Mouse (Mus musculus): ENCODE results near the gene Lsm3. TPM values are rescaled to one million over a fixed set of nuclear protein-coding genes. Genes with fewer than 3 reads are reported as not detected.
A peak's percentile ranks its signal among the peaks of the same experiment; 100 is the strongest.

Lsm3 gene
- polyA plus RNA-seq, 1 experiment from 2014 or later: 280 TPM

GRCm38 (mm10) chr6:91486736-91487453 lies 28.8 kb upstream of the Lsm3 start:
- Histone ChIP-seq H3K4me2 (no peak overlapping the region), H3K4me3 (replicated peaks) (no peak overlapping the region), H3K9ac (no peak overlapping the region), H3K36me3 (peaks cover 98% of the 10 kb centered on the region), H3K27me3 (no peaks in the 10 kb centered on the region), H3K27ac (no peak overlapping the region), H3K9me3 (replicated peaks) (no peaks in the 10 kb centered on the region), H3K4me1 (0 out of 2 replicates have a peak, but pooled peaks cover 3% of the 10 kb centered on the region)
- ATAC-seq (replicated peaks; ENCODE audit: low FRiP score): no peak
- 89% methylated on average over 15 of the region's 15 CpGs for WGBS

GRCm38 (mm10) chr6:91488496-91489212 lies 27.1 kb upstream of the Lsm3 start:
- Histone ChIP-seq H3K27ac (no peak overlapping the region), H3K4me2 (no peak overlapping the region), H3K36me3 (peaks cover 96% of the 10 kb centered on the region), H3K27me3 (no peaks in the 10 kb centered on the region), H3K4me3 (replicated peaks) (no peak overlapping the region), H3K9ac (no peak overlapping the region), H3K9me3 (replicated peaks) (no peaks in the 10 kb centered on the region), H3K4me1 (0 out of 2 replicates have a peak, but pooled peaks cover 3% of the 10 kb centered on the region)
- no peak for ATAC-seq (replicated peaks; ENCODE audit: low FRiP score)
- 81% methylated on average over 9 of the region's 9 CpGs for WGBS

GRCm38 (mm10) chr6:91489872-91490271 lies 25.9 kb upstream of the Lsm3 start:
- Histone ChIP-seq H3K36me3 (peaks cover 91% of the 10 kb centered on the region), H3K4me3 (replicated peaks) (no peak overlapping the region)

GRCm38 (mm10) chr6:91491004-91491403 lies 24.7 kb upstream of the Lsm3 start:
- ATAC-seq (replicated peaks; ENCODE audit: low FRiP score): no peak
- WGBS: 67% methylated on average over 6 of the region's 6 CpGs
- H3K4me1 ChIP-seq: 0 out of 2 replicates have a peak, but pooled peaks cover 3% of the 10 kb centered on the region
- no peak overlapping the region for H3K27ac ChIP-seq
- no peak overlapping the region for H3K4me2 ChIP-seq
- no peak overlapping the region for H3K4me3 ChIP-seq (replicated peaks)
- no peak overlapping the region for H3K9ac ChIP-seq
- no peaks in the 10 kb centered on the region for H3K9me3 ChIP-seq (replicated peaks)
- peaks cover 91% of the 10 kb centered on the region for H3K36me3 ChIP-seq
- no peaks in the 10 kb centered on the region for H3K27me3 ChIP-seq

More at GRCm38 (mm10) chr6:91489872-91490271, 25.9 kb upstream of the Lsm3 start:
- Histone ChIP-seq H3K9me3 (replicated peaks) (no peaks in the 10 kb centered on the region), H3K27ac (0 out of 2 replicates have a peak overlapping the region, but pooled peaks have one; percentile 10), H3K27me3 (no peaks in the 10 kb centered on the region), H3K4me2 (no peak overlapping the region), H3K9ac (no peak overlapping the region), H3K4me1 (0 out of 2 replicates have a peak, but pooled peaks cover 3% of the 10 kb centered on the region)
- 86% methylated on average over 10 of the region's 10 CpGs for WGBS
- no peak for ATAC-seq (replicated peaks; ENCODE audit: low FRiP score)

- Histone ChIP-seq H3K36me3 (peaks cover 91% of the 10 kb centered on the region), H3K4me3 (replicated peaks) (no peak overlapping the region), H3K27me3 (no peaks in the 10 kb centered on the region), H3K9ac (no peak overlapping the region), H3K9me3 (replicated peaks) (no peaks in the 10 kb centered on the region), H3K27ac (no peak overlapping the region), H3K4me2 (no peak overlapping the region), H3K4me1 (0 out of 2 replicates have a peak, but pooled peaks cover 3% of the 10 kb centered on the region)
- no peak for ATAC-seq (replicated peaks; ENCODE audit: low FRiP score)
- WGBS: 85% methylated on average over 10 of the region's 10 CpGs
Measured at GRCm38 (mm10) chr6:91493053-91493452, 22.7 kb upstream of the Lsm3 start.

- H3K4me2 ChIP-seq: no peak overlapping the region
- no peaks in the 10 kb centered on the region for H3K4me1 ChIP-seq
- no peak overlapping the region for H3K9ac ChIP-seq
- H3K36me3 ChIP-seq: peaks cover 92% of the 10 kb centered on the region
- 87% methylated on average over 8 of the region's 8 CpGs for WGBS
- H3K4me3 ChIP-seq (replicated peaks): no peak overlapping the region
- H3K27me3 ChIP-seq: no peaks in the 10 kb centered on the region
- no peak for ATAC-seq (replicated peaks; ENCODE audit: low FRiP score)
- no peak overlapping the region for H3K27ac ChIP-seq
- no peaks in the 10 kb centered on the region for H3K9me3 ChIP-seq (replicated peaks)
Measured at GRCm38 (mm10) chr6:91494526-91494925, 21.2 kb upstream of the Lsm3 start.

- no peak for ATAC-seq (replicated peaks; ENCODE audit: low FRiP score)
- H3K4me2 ChIP-seq: no peak overlapping the region
- H3K27ac ChIP-seq: no peak overlapping the region
- 86% methylated on average over 1 of the region's 1 CpGs for WGBS
- H3K27me3 ChIP-seq: no peaks in the 10 kb centered on the region
- H3K9ac ChIP-seq: no peak overlapping the region
- peaks cover 100% of the 10 kb centered on the region for H3K36me3 ChIP-seq
- H3K9me3 ChIP-seq (replicated peaks): no peaks in the 10 kb centered on the region
- no peaks in the 10 kb centered on the region for H3K4me1 ChIP-seq
- H3K4me3 ChIP-seq (replicated peaks): no peak overlapping the region
Measured at GRCm38 (mm10) chr6:91503302-91503701, 12.4 kb upstream of the Lsm3 start.

- Histone ChIP-seq H3K4me3 (replicated peaks) (no peak overlapping the region), H3K4me2 (no peak overlapping the region), H3K9me3 (replicated peaks) (no peaks in the 10 kb centered on the region), H3K27me3 (no peaks in the 10 kb centered on the region), H3K9ac (no peak overlapping the region), H3K4me1 (peaks cover 4% of the 10 kb centered on the region; the same call in 1 of the 2 replicates), H3K27ac (no peak overlapping the region), H3K36me3 (peaks cover 99% of the 10 kb centered on the region)
- no peak for ATAC-seq (replicated peaks; ENCODE audit: low FRiP score)
- WGBS: 85% methylated on average over 5 of the region's 5 CpGs
Measured at GRCm38 (mm10) chr6:91506036-91506435, 9.7 kb upstream of the Lsm3 start.

- 90% methylated on average over 3 of the region's 3 CpGs for WGBS
- peaks cover 81% of the 10 kb centered on the region for H3K36me3 ChIP-seq
- no peak overlapping the region for H3K4me2 ChIP-seq
- H3K9me3 ChIP-seq (replicated peaks): no peaks in the 10 kb centered on the region
- H3K4me3 ChIP-seq (replicated peaks): no peak overlapping the region
- no peak overlapping the region for H3K27ac ChIP-seq
- H3K9ac ChIP-seq: no peak overlapping the region
- no peak for ATAC-seq (replicated peaks; ENCODE audit: low FRiP score)
- no peaks in the 10 kb centered on the region for H3K27me3 ChIP-seq
- peaks cover 4% of the 10 kb centered on the region; the same call in 1 of the 2 replicates for H3K4me1 ChIP-seq
Measured at GRCm38 (mm10) chr6:91508041-91508440, 7.7 kb upstream of the Lsm3 start.

- Histone ChIP-seq H3K27ac (no peak overlapping the region), H3K27me3 (no peaks in the 10 kb centered on the region), H3K9me3 (replicated peaks) (no peaks in the 10 kb centered on the region), H3K4me3 (replicated peaks) (no peak overlapping the region), H3K4me2 (no peak overlapping the region), H3K36me3 (peaks cover 68% of the 10 kb centered on the region), H3K9ac (no peak overlapping the region), H3K4me1 (peaks cover 10% of the 10 kb centered on the region)
- 45% methylated on average over 7 of the region's 7 CpGs for WGBS
- no peak for ATAC-seq (replicated peaks; ENCODE audit: low FRiP score)
Measured at GRCm38 (mm10) chr6:91509326-91509725, 6.4 kb upstream of the Lsm3 start.

- no peak overlapping the region for H3K4me3 ChIP-seq (replicated peaks)
- H3K4me2 ChIP-seq: no peak overlapping the region
- peaks cover 59% of the 10 kb centered on the region for H3K36me3 ChIP-seq
- H3K27ac ChIP-seq: no peak overlapping the region
- H3K27me3 ChIP-seq: no peaks in the 10 kb centered on the region
- H3K9me3 ChIP-seq (replicated peaks): no peaks in the 10 kb centered on the region
- peaks cover 19% of the 10 kb centered on the region for H3K4me1 ChIP-seq
- H3K9ac ChIP-seq: no peak overlapping the region
- no peak for ATAC-seq (replicated peaks; ENCODE audit: low FRiP score)
- 74% methylated on average over 10 of the region's 10 CpGs for WGBS
Measured at GRCm38 (mm10) chr6:91510211-91510610, 5.5 kb upstream of the Lsm3 start.

GRCm38 (mm10) chr6:91514135-91514534 lies 1.6 kb upstream of the Lsm3 start:
- Histone ChIP-seq H3K4me3 (replicated peaks) (peak overlapping the region; percentile 63), H3K27me3 (no peaks in the 10 kb centered on the region), H3K4me1 (peaks cover 36% of the 10 kb centered on the region), H3K4me2 (peak overlapping the region; percentile 70; the same call in 1 of the 2 replicates), H3K9ac (no peak overlapping the region), H3K36me3 (peaks cover 41% of the 10 kb centered on the region), H3K9me3 (replicated peaks) (no peaks in the 10 kb centered on the region), H3K27ac (no peak overlapping the region)
- no peak for ATAC-seq (replicated peaks; ENCODE audit: low FRiP score)

Data from kidney, embryonic 15.5 days (tissue).